Mouse (Mus musculus) hindbrain, embryonic 14.5 days (tissue): ENCODE data around the gene Cstf2. TPM values are rescaled to one million over a fixed set of nuclear protein-coding genes. Genes with fewer than 3 reads are reported as not detected.

Experiments
- ATAC-seq: fragments of 200-750 bp; cut with Nextera tagmentation; 2 replicates; pipeline ENCODE4 v1.8.0; 2017; ENCODE audit warnings: moderate number of reproducible peaks, mild to moderate bottlenecking, moderate TSS enrichment, moderate library complexity; ENCODE audit not compliant: low FRiP score
- DNase-seq: peaks from one replicate; pipeline ENCODE4 v3.0.0-alpha.2; 2015; ENCODE audit warnings: low spot score
- H3K27ac ChIP-seq: fragments of 300-500 bp; sonication (generic); 2 replicates; pipeline ENCODE4 v1.5.1; 2014; ENCODE audit warnings: mild to moderate bottlenecking, moderate library complexity
- H3K27me3 ChIP-seq: fragments of 300-500 bp; sonication (generic); 2 replicates; pipeline ENCODE4 v1.6.1; 2014; ENCODE audit warnings: mild to moderate bottlenecking, low read length, mixed read lengths; ENCODE audit not compliant: control insufficient read depth, insufficient read depth
- H3K36me3 ChIP-seq: fragments of 300-500 bp; sonication (generic); replicated peaks from 2 replicates; pipeline ENCODE4 v1.6.1; 2014; ENCODE audit not compliant: control insufficient read depth, insufficient read depth
- H3K4me1 ChIP-seq: fragments of 300-500 bp; sonication (generic); replicated peaks from 2 replicates; pipeline ENCODE4 v1.6.1; 2014; ENCODE audit warnings: antibody characterized with exemption, low read length, mixed read lengths; ENCODE audit not compliant: control insufficient read depth, insufficient read depth
- H3K4me2 ChIP-seq: fragments of 300-500 bp; sonication (generic); replicated peaks from 2 replicates; pipeline ENCODE4 v1.6.1; 2014; ENCODE audit warnings: mild to moderate bottlenecking, moderate library complexity
- H3K4me3 ChIP-seq: fragments of 300-500 bp; sonication (generic); replicated peaks from 2 replicates; pipeline ENCODE4 v1.5.1; 2014; ENCODE audit warnings: mild to moderate bottlenecking, low read length
- H3K9ac ChIP-seq: fragments of 300-500 bp; sonication (generic); 2 replicates; pipeline ENCODE4 v1.6.1; 2014
- H3K9me3 ChIP-seq: fragments of 300-500 bp; sonication (generic); 2 replicates; pipeline ENCODE4 v1.6.1; 2016; ENCODE audit warnings: low read length; ENCODE audit not compliant: control insufficient read depth
- WGBS: fragments of 180-500 bp; shearing (Covaris S2); extraction: QIAGEN DNeasy Blood & Tissue Kit; methylation state at CpG from one replicate; pipeline ENCODE4 v1.1.7; 2014; 5-methylcytosine and 5-hydroxymethylcytosine counted together
- microRNA-seq: library from miRNA; unstranded; fragments of <30 nt; microRNA quantifications from one replicate; pipeline ENCODE4, GENCODE M21; 2016
- polyA plus RNA-seq: library from polyadenylated mRNA; unstranded; fragments of >200 nt; fragmentation: Nextera tagmentation; extraction: Ambion mirVana; gene quantifications from 2 replicates; pipeline ENCODE4 v1.2.1, GENCODE M21; 2014

Gene Cstf2
- polyA plus RNA-seq, 1 experiment from 2014 or later = 76.6 TPM

DNA sequence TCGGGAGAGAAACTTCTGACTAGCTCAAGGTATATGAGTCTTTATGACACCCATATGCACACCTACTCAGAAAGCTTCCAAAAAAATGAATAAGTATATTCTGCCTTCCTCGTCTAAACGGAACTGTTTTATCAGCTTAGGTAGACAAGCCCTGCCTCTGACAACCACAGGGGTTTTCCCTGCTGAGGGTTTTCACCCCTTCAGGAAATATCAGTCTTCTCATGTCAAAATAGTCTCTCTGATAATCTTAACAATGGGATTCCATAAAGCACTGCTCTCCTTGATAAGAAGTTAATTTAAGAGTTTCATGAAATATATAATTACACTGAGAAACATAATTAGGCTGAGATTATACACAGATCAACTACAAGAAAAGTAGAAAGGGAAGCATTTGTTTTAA lies 52.8 kb downstream of the Cstf2 start:
- H3K9me3 ChIP-seq = no peaks in the 10 kb centered on the region
- H3K36me3 ChIP-seq = no peaks in the 10 kb centered on the region
- DNase-seq = no peak

DNA sequence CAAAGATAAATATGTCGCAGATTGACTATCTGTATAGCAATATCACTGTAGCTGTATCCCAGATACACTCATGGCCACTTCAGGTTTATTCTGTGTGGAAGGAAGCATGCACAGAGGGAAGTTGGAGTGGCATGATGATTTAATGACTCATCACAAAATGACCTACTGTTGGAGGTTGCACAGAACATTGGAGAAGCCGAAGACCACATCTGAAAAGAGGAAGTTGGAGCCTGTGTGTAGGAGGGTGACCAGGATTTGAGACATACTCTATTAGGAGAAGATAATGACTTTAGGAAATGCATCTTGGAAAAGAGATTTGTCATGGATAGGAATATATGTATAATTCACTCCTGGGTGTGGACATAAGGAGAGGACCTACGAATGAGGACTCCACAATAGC lies 57.4 kb downstream of the Cstf2 start:
- DNase-seq = no peak
- no peaks in the 10 kb centered on the region for H3K4me1 ChIP-seq
- peaks cover 11% of the 10 kb centered on the region for H3K27me3 ChIP-seq
- WGBS = 80% methylated on average over 3 of the region's 3 CpGs
- H3K27ac ChIP-seq = no peak overlapping the region
- no peaks in the 10 kb centered on the region for H3K9me3 ChIP-seq
- H3K4me3 ChIP-seq = no peak overlapping the region
- H3K9ac ChIP-seq = no peak overlapping the region
- no peaks in the 10 kb centered on the region for H3K36me3 ChIP-seq
- H3K4me2 ChIP-seq = no peak overlapping the region
- no peak for ATAC-seq

More for the DNA sequence above, 52.8 kb downstream of the Cstf2 start:
- 85% methylated on average over 3 of the region's 3 CpGs for WGBS
- no peak overlapping the region for H3K4me2 ChIP-seq
- H3K27me3 ChIP-seq = peaks cover 11% of the 10 kb centered on the region
- no peak for ATAC-seq
- H3K4me3 ChIP-seq = no peak overlapping the region
- H3K27ac ChIP-seq = no peak overlapping the region
- no peak overlapping the region for H3K9ac ChIP-seq
- no peaks in the 10 kb centered on the region for H3K4me1 ChIP-seq

DNA sequence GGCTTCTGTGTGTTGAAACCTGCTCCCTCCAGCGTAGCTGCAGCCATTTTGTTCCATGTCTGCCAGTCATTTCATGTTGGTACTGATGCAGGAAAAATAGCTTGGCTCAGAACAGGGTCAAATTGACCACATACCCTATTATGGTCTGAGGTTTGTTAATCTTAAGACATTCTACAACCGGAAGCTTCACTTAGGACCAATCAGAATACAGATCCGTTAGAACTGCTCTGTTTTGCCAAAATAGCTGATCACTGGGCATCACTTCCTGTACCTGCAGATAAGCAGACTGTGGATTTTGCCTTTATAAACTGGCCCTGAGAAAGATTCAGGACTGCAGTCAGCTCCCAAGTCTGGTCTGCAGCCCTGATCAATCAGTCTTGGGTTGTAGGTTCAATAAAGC lies 69.6 kb downstream of the Cstf2 start:
- DNase-seq (no peak), ATAC-seq (no peak)
- no peak overlapping the region for H3K4me2 ChIP-seq
- 75% methylated on average over 3 of the region's 3 CpGs for WGBS
- H3K9ac ChIP-seq = no peak overlapping the region
- no peaks in the 10 kb centered on the region for H3K4me1 ChIP-seq
- H3K27me3 ChIP-seq = peaks cover 6% of the 10 kb centered on the region; the same call in 1 of the 2 replicates
- no peaks in the 10 kb centered on the region for H3K9me3 ChIP-seq
- no peak overlapping the region for H3K4me3 ChIP-seq
- H3K27ac ChIP-seq = no peak overlapping the region
- H3K36me3 ChIP-seq = no peaks in the 10 kb centered on the region

DNA sequence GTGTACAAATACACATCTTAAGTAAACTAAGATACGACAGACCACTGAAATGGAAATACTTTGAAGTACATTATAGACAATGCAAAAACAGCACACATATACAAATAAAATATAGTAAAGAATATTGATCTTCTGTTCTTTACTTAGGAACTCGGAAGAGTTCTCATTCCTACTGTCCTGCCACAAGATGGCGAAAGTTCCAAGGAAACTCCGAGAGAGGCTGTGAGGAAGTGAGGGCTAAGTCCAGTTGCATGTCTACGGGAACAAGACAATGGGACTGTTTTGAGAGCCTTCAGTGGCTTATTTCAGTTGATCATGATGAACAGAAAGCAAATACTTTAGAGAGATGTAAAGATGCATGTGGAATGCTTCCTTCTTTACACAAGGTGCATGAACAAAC lies 73.3 kb downstream of the Cstf2 start:
- 26% methylated on average over 5 of the region's 5 CpGs for WGBS

DNA sequence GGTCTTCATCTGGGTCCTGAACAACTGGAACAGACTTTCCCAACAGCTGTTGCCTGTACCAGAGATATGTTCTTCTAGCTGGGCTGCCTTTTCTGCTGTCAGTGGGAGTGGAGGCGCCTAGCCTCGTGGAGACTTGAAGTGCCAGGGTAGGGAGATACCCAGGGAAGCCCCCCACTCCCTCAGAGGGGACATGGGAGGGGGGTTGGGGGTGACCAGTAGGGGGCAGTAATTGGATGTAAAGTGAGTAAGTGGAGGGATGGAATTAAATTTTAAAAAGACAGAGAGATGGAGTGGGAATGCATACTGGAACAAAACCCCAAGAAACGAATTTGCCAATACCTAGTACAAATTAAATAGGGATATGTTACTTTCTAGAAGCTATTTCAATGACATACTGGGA lies 74.8 kb downstream of the Cstf2 start:
- 59% methylated on average over 3 of the region's 3 CpGs for WGBS
- H3K4me2 ChIP-seq = no peak overlapping the region
- DNase-seq (no peak), ATAC-seq (no peak)
- no peaks in the 10 kb centered on the region for H3K36me3 ChIP-seq
- H3K9me3 ChIP-seq = no peaks in the 10 kb centered on the region
- H3K4me3 ChIP-seq = no peak overlapping the region
- H3K27ac ChIP-seq = no peak overlapping the region
- no peaks in the 10 kb centered on the region for H3K27me3 ChIP-seq
- no peak overlapping the region for H3K9ac ChIP-seq
- H3K4me1 ChIP-seq = no peaks in the 10 kb centered on the region

More for the DNA sequence above, 73.3 kb downstream of the Cstf2 start:
- DNase-seq (peak; percentile 66), ATAC-seq (no peak)
- H3K36me3 ChIP-seq = no peaks in the 10 kb centered on the region
- H3K27ac ChIP-seq = no peak overlapping the region
- no peak overlapping the region for H3K4me3 ChIP-seq
- no peak overlapping the region for H3K4me2 ChIP-seq
- H3K9me3 ChIP-seq = no peaks in the 10 kb centered on the region
- H3K9ac ChIP-seq = no peak overlapping the region
- no peaks in the 10 kb centered on the region; the same call in 1 of the 2 replicates for H3K27me3 ChIP-seq
- H3K4me1 ChIP-seq = no peaks in the 10 kb centered on the region

Small RNAs within 50 kb of the gene (microRNA-seq; reads per million reads assigned to microRNA genes)
- gene Mir3112 = not detected

Other genes starting within 250 kb of the Cstf2 start
- gene Tnmd, start 208.2 kb upstream of the Cstf2 start, polyA plus RNA-seq = 1.1 and 2.0 TPM in 2 replicates
- gene Tspan6, start 160.8 kb upstream of the Cstf2 start, polyA plus RNA-seq = 295 and 303 TPM in 2 replicates
- 1.5 and 1.9 TPM in 2 replicates for gene Srpx2, start 150.8 kb upstream of the Cstf2 start, polyA plus RNA-seq
- 0.80 and 1.1 TPM in 2 replicates for gene Sytl4, start 77.4 kb upstream of the Cstf2 start, polyA plus RNA-seq
- gene Xkrx, start 102.9 kb downstream of the Cstf2 start, polyA plus RNA-seq = 0.89 and 1.1 TPM in 2 replicates
- not detected in 2 replicates for gene Arl13a, start 128.3 kb downstream of the Cstf2 start, polyA plus RNA-seq
- gene Nox1, start 162.8 kb downstream of the Cstf2 start, polyA plus RNA-seq = 0.08 and 0.13 TPM in 2 replicates
- gene Trmt2b, start 217.8 kb downstream of the Cstf2 start, polyA plus RNA-seq = 6.5 and 7.3 TPM in 2 replicates
- 94.8 and 109 TPM in 2 replicates for gene Tmem35a, start 236.0 kb downstream of the Cstf2 start, polyA plus RNA-seq
- gene Cenpi, start 248.9 kb downstream of the Cstf2 start, polyA plus RNA-seq = 4.3 and 7.8 TPM in 2 replicates